Mouse (Mus musculus) liver, embryonic 13.5 days (tissue): ENCODE results near the gene Mndal. TPM values are rescaled to one million over a fixed set of nuclear protein-coding genes. Genes with fewer than 3 reads are reported as not detected.
"Not testable (repeated sequence)": the region's sequence is repeated elsewhere in the genome, so short reads cannot be mapped to it uniquely, and the experiment has no call there.

Source experiments
- ATAC-seq: fragments of 200-750 bp; cut with Nextera tagmentation; 2 replicates; pipeline ENCODE4 v1.8.0; 2017; ENCODE audit warnings: low read depth, mild to moderate bottlenecking, moderate number of reproducible peaks, moderate library complexity
- DNase-seq: peaks from one replicate; pipeline ENCODE4 v3.0.0; 2022
- H3K27ac ChIP-seq: fragments of 300-500 bp; sonication (generic); 2 replicates; pipeline ENCODE4 v1.5.1; 2015; ENCODE audit warnings: moderate library complexity, mild to moderate bottlenecking, inconsistent platforms
- H3K27me3 ChIP-seq: fragments of 300-500 bp; sonication (generic); 2 replicates; pipeline ENCODE4 v1.6.1; 2015; ENCODE audit warnings: mild to moderate bottlenecking, inconsistent platforms
- H3K36me3 ChIP-seq: fragments of 300-500 bp; sonication (generic); 2 replicates; pipeline ENCODE4 v1.6.1; 2015; ENCODE audit warnings: mild to moderate bottlenecking, inconsistent platforms
- H3K4me1 ChIP-seq: fragments of 300-500 bp; sonication (generic); replicated peaks from 2 replicates; pipeline ENCODE4 v1.6.1; 2015; ENCODE audit warnings: inconsistent platforms
- H3K4me2 ChIP-seq: fragments of 300-500 bp; sonication (generic); 2 replicates; pipeline ENCODE4 v1.6.1; 2015; ENCODE audit warnings: inconsistent platforms, mild to moderate bottlenecking, moderate library complexity
- H3K4me3 ChIP-seq: fragments of 300-500 bp; sonication (generic); replicated peaks from 2 replicates; pipeline ENCODE4 v1.5.1; 2015; ENCODE audit warnings: mild to moderate bottlenecking, inconsistent platforms
- H3K9ac ChIP-seq: fragments of 300-500 bp; sonication (generic); 2 replicates; pipeline ENCODE4 v1.6.1; 2015; ENCODE audit warnings: mild to moderate bottlenecking, inconsistent platforms
- H3K9me3 ChIP-seq: fragments of 300-500 bp; sonication (generic); replicated peaks from 2 replicates; pipeline ENCODE4 v1.6.1; 2016; ENCODE audit warnings: inconsistent platforms
- whole genome bisulfite sequencing: fragments of 180-500 bp; shearing (Covaris S2); methylation state at CpG from one replicate; pipeline ENCODE4 v1.1.7; 2015; ENCODE audit not compliant: insufficient replicate concordance; 5-methylcytosine and 5-hydroxymethylcytosine counted together
- polyA plus RNA-seq: library from polyadenylated mRNA; unstranded; fragments of >200 nt; fragmentation: Nextera tagmentation; extraction: Ambion mirVana; gene quantifications from 2 replicates; pipeline ENCODE4 v1.2.1, GENCODE M21; 2015

Mndal gene
- 3.2 and 5.1 TPM in 2 replicates for polyA plus RNA-seq

DNA sequence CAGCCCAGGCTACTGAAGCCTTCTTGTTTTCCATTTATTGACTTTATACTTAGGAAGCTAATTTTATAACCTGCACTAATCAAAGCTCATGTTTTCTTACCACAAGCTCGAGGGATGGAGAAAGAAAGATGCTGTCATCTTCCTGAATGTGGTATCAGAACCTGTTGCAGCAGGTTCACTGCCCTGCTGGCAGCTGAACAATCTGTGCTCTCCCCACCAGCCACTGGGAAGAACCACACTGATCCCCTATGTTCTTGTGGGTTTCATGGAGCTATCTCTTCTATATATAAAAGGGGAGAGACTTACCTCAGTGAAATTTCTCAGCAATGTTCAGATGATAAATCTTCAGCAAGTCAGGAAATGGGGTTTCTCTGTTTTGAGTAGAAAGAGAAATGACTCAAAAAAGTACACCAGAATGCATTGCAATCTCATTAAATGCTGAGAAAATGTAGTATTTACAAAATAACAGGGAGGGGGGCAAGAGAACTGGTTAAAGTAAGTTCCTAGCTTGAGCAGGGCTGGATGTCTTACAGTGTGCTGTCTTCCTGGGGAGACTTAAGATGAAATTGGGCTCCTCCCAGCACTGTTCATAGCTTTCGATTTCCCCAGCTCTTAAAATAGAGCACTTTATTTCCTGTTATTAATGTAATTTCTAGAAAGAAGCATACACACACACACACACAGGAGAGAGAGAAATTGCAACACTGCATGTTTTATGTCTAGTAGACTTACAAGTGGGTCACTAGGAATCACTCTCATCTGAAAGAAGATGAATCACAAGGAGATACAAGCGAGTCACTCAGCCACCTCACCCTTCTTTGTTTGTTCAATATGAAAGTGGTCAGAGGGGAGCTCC lies at the start of gene Mndal, which contains the start of gene Ifi203:
Mndal (minus strand) TSS at position 568 of the 856 bp plus-strand sequence.
Ifi203 (minus strand) TSS at position 749 of the 856 bp plus-strand sequence.
- ATAC-seq, H3K9ac ChIP-seq, H3K4me3 ChIP-seq, H3K9me3 ChIP-seq, H3K4me1 ChIP-seq, H3K36me3 ChIP-seq, H3K4me2 ChIP-seq, DNase-seq, H3K27me3 ChIP-seq, H3K27ac ChIP-seq: not testable (repeated sequence)
- 41% methylated on average over 3 of the region's 3 CpGs for WGBS

DNA sequence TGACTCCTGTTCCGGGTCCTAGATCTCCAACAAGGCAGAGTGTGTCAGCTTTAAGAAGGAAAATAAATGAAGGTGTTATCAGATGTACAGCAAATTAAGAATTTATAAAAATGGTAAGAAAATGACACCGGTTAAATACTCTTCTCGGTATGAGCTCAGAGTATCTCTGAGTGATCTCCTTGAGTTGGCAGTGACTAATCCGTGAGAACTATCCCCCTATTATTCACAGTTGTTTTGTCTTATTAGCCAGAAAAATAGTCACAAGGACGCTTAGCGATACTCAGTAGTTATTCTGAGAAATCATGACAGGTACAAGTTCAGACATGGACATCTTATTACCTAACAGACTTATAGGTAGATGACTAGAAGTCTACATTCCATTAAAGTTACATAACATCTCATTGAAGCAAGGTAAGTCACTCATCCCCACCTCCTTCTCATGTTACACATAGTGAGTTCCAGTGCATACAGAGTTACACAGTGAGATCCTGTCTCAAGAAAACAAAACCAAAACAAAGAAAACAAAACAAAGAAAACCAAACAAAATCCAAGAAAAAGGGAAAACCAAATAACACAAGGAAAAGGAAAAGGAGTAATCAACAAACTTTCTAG lies 40.5 kb upstream of the Mndal start, which contains the start of gene Ifi202b:
Ifi202b (minus strand) TSS at position 51 of the 612 bp plus-strand sequence.
- not testable (repeated sequence) for H3K9me3 ChIP-seq, H3K36me3 ChIP-seq, H3K4me3 ChIP-seq, H3K4me1 ChIP-seq, H3K27ac ChIP-seq, DNase-seq, H3K27me3 ChIP-seq, ATAC-seq, H3K4me2 ChIP-seq, H3K9ac ChIP-seq
- WGBS, result 73% methylated on average over 6 of the region's 6 CpGs

- not testable (repeated sequence) for H3K4me1 ChIP-seq, DNase-seq, H3K4me2 ChIP-seq, H3K36me3 ChIP-seq, H3K9me3 ChIP-seq, H3K4me3 ChIP-seq, H3K9ac ChIP-seq, ATAC-seq, H3K27ac ChIP-seq, H3K27me3 ChIP-seq
- WGBS, result 45% methylated on average over 3 of the region's 3 CpGs
These were observed 38.7 kb upstream of the Mndal start for GRCm38 (mm10) chr1:173981038-173981437.

GRCm38 (mm10) chr1:173977622-173978021 lies 35.3 kb upstream of the Mndal start:
- DNase-seq (no peak), ATAC-seq (no peak)
- H3K4me1 ChIP-seq, result no peaks in the 10 kb centered on the region
- H3K4me3 ChIP-seq, result no peak overlapping the region
- no peaks in the 10 kb centered on the region for H3K36me3 ChIP-seq
- H3K27me3 ChIP-seq, result no peaks in the 10 kb centered on the region
- H3K9ac ChIP-seq, result no peak overlapping the region
- H3K4me2 ChIP-seq, result no peak overlapping the region
- no peak overlapping the region for H3K27ac ChIP-seq
- H3K9me3 ChIP-seq, result no peaks in the 10 kb centered on the region

DNA sequence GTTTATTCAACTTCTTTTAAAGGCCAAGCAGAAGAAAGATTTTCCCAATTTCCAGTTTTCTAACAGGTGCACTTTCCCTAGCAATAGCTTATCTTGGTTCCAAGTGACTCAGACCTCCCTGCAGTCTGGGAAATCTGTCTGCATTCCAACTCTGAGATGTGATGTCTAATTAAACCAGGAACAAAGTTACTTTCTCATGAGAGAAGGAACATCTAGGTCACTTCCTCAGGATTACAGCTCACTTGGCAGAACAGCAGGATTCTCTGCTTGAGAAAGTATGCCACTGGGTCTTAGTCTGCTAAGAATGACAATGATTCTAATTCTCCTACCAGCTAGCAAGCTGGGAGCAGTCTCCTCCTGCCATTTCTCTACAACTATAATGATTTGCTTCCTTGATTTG lies 30.8 kb upstream of the Mndal start:
- DNase-seq (no peak), ATAC-seq (no peak)
- Histone ChIP-seq H3K4me2 (no peak overlapping the region), H3K9ac (no peak overlapping the region), H3K27me3 (no peaks in the 10 kb centered on the region), H3K4me1 (no peaks in the 10 kb centered on the region), H3K9me3 (no peaks in the 10 kb centered on the region), H3K36me3 (no peaks in the 10 kb centered on the region), H3K4me3 (no peak overlapping the region), H3K27ac (no peak overlapping the region)

- H3K4me2 ChIP-seq, H3K4me1 ChIP-seq, ATAC-seq, H3K9ac ChIP-seq, H3K36me3 ChIP-seq, H3K4me3 ChIP-seq, H3K9me3 ChIP-seq, H3K27ac ChIP-seq, H3K27me3 ChIP-seq, DNase-seq: not testable (repeated sequence)
- 54% methylated on average over 1 of the region's 1 CpGs for WGBS
These were observed 19.2 kb upstream of the Mndal start for GRCm38 (mm10) chr1:173961491-173961890.

GRCm38 (mm10) chr1:173959998-173960397 lies 17.7 kb upstream of the Mndal start:
- not testable (repeated sequence) for H3K4me1 ChIP-seq, H3K4me3 ChIP-seq, H3K9me3 ChIP-seq, DNase-seq, H3K4me2 ChIP-seq, ATAC-seq, H3K36me3 ChIP-seq, H3K27ac ChIP-seq, H3K9ac ChIP-seq, H3K27me3 ChIP-seq
- WGBS, result 54% methylated on average over 3 of the region's 3 CpGs

GRCm38 (mm10) chr1:173955839-173956527 lies 13.7 kb upstream of the Mndal start:
- not testable (repeated sequence) for H3K4me2 ChIP-seq, H3K9me3 ChIP-seq, H3K27me3 ChIP-seq, H3K9ac ChIP-seq, ATAC-seq, H3K4me3 ChIP-seq, H3K4me1 ChIP-seq, H3K27ac ChIP-seq, DNase-seq, H3K36me3 ChIP-seq
- WGBS, result 55% methylated on average over 3 of the region's 3 CpGs

GRCm38 (mm10) chr1:173955071-173955796 lies 12.9 kb upstream of the Mndal start:
- 53% methylated on average over 2 of the region's 2 CpGs for WGBS
- no peak overlapping the region for H3K4me2 ChIP-seq
- no peak overlapping the region for H3K27ac ChIP-seq
- no peaks in the 10 kb centered on the region for H3K36me3 ChIP-seq
- no peak for DNase-seq
- H3K9me3 ChIP-seq, result no peaks in the 10 kb centered on the region
- H3K27me3 ChIP-seq, result no peaks in the 10 kb centered on the region
- no peak for ATAC-seq
- H3K4me3 ChIP-seq, result no peak overlapping the region
- H3K4me1 ChIP-seq, result no peaks in the 10 kb centered on the region
- H3K9ac ChIP-seq, result no peak overlapping the region

GRCm38 (mm10) chr1:173953563-173953962 lies 11.3 kb upstream of the Mndal start:
- Histone ChIP-seq H3K27ac (no peak overlapping the region), H3K4me3 (no peak overlapping the region), H3K27me3 (no peaks in the 10 kb centered on the region), H3K4me1 (no peaks in the 10 kb centered on the region), H3K36me3 (no peaks in the 10 kb centered on the region), H3K9me3 (no peaks in the 10 kb centered on the region), H3K9ac (no peak overlapping the region), H3K4me2 (no peak overlapping the region)
- ATAC-seq (no peak), DNase-seq (no peak)
- WGBS, result 40% methylated on average over 1 of the region's 1 CpGs

DNA sequence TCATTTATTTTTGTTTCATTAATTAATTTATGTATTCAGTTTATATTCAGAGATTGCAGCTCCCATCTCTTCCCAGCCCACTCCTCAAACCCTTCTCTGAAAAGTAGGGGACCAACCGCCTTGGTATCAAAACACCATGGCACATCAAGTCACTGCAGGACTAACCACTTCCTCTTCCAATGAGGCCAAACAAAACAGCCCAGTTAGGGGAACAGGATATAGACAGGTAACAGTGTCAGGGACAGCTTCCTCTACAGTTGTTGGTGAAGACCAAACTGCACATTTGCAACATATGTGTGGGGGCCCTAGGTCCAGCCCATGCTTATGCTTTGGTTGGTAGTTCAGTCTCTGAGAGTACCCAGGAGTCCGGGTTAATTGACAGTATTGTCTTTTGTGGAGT lies 6.8 kb upstream of the Mndal start:
- H3K27me3 ChIP-seq, H3K9ac ChIP-seq, H3K27ac ChIP-seq, H3K9me3 ChIP-seq, DNase-seq, H3K4me2 ChIP-seq, H3K4me3 ChIP-seq, H3K4me1 ChIP-seq, H3K36me3 ChIP-seq: not testable (repeated sequence)
- 15% methylated on average over 2 of the region's 2 CpGs for WGBS
- peak; percentile 39; the same call in 1 of the 2 replicates for ATAC-seq
